Mouse (Mus musculus): ENCODE measurements around the gene Mrtfa.
A peak's percentile ranks its signal among the peaks of the same experiment; 100 is the strongest.

The Mrtfa gene

GRCm38 (mm10) chr15:81023842-81024241 is 166.7 kb downstream of the Mrtfa start:
- DNase-seq: no peak

GRCm38 (mm10) chr15:81022437-81022836 is 168.1 kb downstream of the Mrtfa start:
- no peak for DNase-seq

- no peak for DNase-seq
These were observed 169.2 kb downstream of the Mrtfa start for GRCm38 (mm10) chr15:81021377-81021776.

- no peak for DNase-seq
These were observed 173.2 kb downstream of the Mrtfa start for GRCm38 (mm10) chr15:81017308-81017707.

DNA sequence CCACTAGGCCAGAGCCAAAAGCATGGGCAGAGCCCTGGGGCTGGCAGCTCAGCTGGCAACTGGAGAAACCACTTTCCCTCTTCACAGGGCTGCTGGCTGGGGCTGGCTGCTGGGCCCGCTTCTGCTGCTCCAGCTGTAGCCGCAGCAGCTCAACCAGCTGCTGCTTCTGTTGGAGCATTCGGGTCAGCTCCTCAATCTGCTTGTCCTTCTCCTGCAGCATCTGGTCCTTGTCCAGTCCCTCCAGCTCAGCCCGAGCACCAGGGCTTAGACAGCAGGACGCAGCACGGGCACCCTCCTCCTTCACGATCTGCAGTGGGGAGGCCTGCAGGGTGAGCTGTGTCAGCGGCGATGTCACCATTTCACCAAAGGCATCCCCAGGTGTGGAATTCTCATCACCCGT is 174.1 kb downstream of the Mrtfa start:
- DNase-seq: no peak

GRCm38 (mm10) chr15:81015068-81015744 is 175.4 kb downstream of the Mrtfa start:
- no peak for DNase-seq

- DNase-seq: no peak
These were observed 177.4 kb downstream of the Mrtfa start for GRCm38 (mm10) chr15:81013186-81013585.

DNA sequence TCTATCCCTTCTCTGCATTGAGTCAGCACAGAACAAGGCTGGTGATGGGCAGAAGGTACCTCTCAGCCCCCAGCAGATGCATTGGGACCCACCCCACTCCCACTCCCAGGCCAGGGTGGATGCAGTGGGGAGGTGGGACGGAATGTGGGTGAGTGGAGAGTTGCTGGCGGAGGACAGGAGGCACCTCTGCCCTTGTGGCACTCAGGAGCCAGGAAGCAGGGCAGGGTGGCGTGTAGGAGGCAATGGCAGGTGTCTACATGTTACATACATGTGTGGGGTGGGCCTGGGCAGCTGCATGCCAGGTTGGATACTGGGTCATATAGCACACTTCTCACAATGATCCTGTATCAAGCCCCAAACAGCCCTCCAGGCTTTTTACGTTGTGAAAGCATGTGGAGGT is 178.2 kb downstream of the Mrtfa start:
- DNase-seq: no peak

- no peak for DNase-seq
These were observed 179.0 kb downstream of the Mrtfa start for GRCm38 (mm10) chr15:81011523-81011922.

GRCm38 (mm10) chr15:81010114-81010513 is 180.4 kb downstream of the Mrtfa start:
- no peak for DNase-seq

- DNase-seq: no peak
These were observed 181.9 kb downstream of the Mrtfa start for GRCm38 (mm10) chr15:81008689-81009123.

- DNase-seq: no peak
These were observed 182.7 kb downstream of the Mrtfa start for GRCm38 (mm10) chr15:81007905-81008304.

- no peak for DNase-seq
These were observed 183.2 kb downstream of the Mrtfa start for GRCm38 (mm10) chr15:81007339-81007738.

DNA sequence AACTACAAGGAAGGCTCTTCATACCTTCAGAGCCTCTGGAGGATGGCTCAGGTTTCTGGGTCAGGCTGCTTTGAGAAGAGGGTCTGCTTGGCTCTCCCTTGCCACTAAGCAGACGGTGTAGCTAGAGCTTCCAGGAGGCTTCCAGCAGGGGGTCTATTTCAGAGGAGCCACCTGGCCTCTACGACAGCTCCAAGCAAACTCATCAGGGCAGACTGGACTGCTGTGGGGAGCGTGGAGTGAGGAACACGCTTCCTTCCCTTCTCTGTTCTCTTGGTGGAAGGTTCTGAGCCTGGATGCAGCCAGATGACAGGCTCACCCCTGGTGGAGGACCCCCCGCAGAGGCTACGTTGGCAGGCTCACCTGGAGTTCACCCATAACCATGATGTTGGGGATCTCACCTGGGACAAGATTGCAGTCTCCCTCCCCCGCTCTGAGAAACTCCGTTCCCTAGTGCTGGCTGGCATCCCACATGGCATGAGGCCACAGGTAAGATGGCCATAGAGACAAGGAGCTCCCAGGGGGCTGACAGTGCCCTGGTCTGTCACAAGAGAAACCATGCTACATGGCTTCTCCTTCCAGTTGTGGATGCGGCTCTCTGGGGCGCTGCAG is 184.3 kb downstream of the Mrtfa start:
- peak; percentile 60 for DNase-seq

DNA sequence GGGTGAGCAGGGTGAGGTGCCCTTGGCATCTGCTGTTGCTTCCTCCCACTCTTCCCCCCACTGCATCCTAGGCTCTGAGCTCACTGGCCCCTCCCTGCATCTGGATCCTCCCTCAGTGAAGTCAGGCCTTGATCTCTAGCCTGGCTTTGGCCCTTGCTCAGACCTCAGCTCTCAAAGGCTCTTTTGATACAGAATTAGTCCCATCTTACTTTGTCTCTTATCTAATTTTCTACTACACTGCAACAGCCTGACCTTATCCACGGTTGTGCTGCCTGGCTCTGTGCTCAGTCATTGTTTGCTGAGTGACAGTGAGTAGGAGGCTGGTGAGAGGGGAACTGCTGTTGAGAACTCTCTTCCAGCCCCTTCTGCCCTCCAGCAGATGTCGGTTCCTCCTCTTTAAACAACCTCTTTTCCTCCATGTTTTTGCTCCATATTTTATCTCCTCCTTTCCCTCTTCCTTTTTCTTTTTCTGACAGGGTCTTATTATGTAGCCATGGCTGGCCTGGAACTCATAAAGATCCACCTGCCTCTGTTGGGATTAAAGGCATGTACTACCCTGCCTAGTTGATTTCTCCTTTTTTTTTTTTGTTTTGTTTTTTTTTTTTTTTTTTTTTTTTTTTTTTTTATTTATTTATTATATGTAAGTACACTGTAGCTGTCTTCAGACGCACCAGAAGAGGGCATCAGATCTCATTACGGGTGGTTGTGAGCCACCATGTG is 190.0 kb downstream of the Mrtfa start:
- no peak for DNase-seq

DNA sequence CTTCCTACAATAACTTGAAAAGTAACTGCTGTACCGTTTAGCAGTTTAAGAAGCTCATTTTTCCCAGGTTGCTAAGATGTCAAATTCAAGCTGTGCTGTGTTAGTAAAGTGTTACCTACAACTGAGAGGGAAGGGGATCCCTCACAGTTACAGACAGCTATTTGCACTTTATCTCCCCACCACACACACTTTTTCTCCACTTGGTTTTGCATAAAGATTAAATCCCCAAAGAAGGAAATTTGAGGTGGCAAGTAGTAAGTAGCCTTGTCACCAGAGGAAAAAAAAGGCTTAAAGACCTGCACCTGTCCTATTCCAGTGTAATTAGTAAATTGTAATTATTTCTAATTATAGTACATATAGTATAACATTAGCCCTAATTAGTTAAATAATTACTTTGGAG is 193.5 kb downstream of the Mrtfa start:
- DNase-seq: no peak

GRCm38 (mm10) chr15:80996090-80996835 is 194.3 kb downstream of the Mrtfa start:
- DNase-seq: no peak

GRCm38 (mm10) chr15:80994959-80995358 is 195.6 kb downstream of the Mrtfa start:
- DNase-seq: no peak

- DNase-seq: no peak
These were observed 200.8 kb downstream of the Mrtfa start for GRCm38 (mm10) chr15:80989712-80990111.

GRCm38 (mm10) chr15:80988331-80988730 is 202.2 kb downstream of the Mrtfa start:
- no peak for DNase-seq

DNA sequence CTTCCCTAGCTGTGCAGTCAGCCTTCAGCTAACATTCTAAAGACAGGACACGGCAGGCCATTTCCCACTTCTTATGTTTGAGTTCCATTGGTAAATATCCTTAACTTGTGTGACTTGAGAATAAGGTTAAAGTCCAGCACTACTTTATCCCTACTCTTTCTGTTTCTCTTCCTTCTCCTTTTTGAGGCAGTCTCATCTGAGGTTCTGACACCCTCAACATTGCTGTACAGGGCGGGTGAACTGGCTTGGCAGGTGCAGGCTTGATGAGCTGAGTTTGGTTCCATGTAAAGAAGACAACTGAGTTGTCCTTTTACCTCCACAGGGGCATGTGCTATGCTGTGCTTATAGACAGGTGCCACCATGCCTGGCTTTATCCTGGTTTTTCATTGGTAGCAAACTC is 207.3 kb downstream of the Mrtfa start:
- no peak for DNase-seq

GRCm38 (mm10) chr15:80981176-80981575 is 209.4 kb downstream of the Mrtfa start:
- no peak for DNase-seq

DNA sequence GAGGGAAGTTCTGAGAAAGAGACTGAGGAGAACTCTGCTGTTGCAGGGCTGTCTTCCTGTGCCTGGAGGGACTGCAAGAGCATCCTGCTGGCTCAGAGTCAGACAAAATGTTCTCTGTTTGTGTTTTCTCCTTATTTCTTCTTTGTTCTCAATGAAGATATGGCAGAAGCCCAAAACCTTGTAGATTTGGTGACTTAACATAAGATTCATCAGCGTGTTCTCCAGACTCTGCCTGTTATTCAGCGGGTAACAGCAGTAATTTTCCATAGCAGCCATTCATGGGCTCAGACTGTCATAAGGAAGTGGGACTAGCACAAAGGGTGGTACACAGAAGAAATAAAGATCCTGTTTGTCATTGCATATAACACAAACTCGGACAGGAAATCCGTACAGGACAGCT is 210.9 kb downstream of the Mrtfa start:
- DNase-seq: no peak
